Mouse (Mus musculus): Measurements from ENCODE around the gene Mylip.

Mylip gene

GRCm38 (mm10) chr13:45429239-45429638, 39.7 kb downstream of the Mylip start:
- no peak for DNase-seq (ENCODE audit: low spot score)

GRCm38 (mm10) chr13:45437134-45437533, 47.6 kb downstream of the Mylip start:
- no peak for DNase-seq (ENCODE audit: low spot score)

- DNase-seq (ENCODE audit: low spot score): no peak
Observed at GRCm38 (mm10) chr13:45438853-45439252, 49.3 kb downstream of the Mylip start.

GRCm38 (mm10) chr13:45440226-45440625, 50.7 kb downstream of the Mylip start:
- DNase-seq (ENCODE audit: low spot score): no peak

- DNase-seq (ENCODE audit: low spot score): no peak
Observed at GRCm38 (mm10) chr13:45442451-45442850, 52.9 kb downstream of the Mylip start.

- DNase-seq (ENCODE audit: low spot score): no peak
Observed at GRCm38 (mm10) chr13:45442918-45443535, 53.5 kb downstream of the Mylip start.

- DNase-seq (ENCODE audit: low spot score): no peak
Observed at GRCm38 (mm10) chr13:45444220-45444619, 54.7 kb downstream of the Mylip start.

- no peak for DNase-seq (ENCODE audit: low spot score)
Observed at GRCm38 (mm10) chr13:45444652-45445051, 55.1 kb downstream of the Mylip start.

- DNase-seq (ENCODE audit: low spot score): no peak
Observed at GRCm38 (mm10) chr13:45446636-45447035, 57.1 kb downstream of the Mylip start.

GRCm38 (mm10) chr13:45452437-45452836, 62.9 kb downstream of the Mylip start:
- no peak for DNase-seq (ENCODE audit: low spot score)

GRCm38 (mm10) chr13:45453033-45453432, 63.5 kb downstream of the Mylip start:
- DNase-seq (ENCODE audit: low spot score): no peak

- DNase-seq (ENCODE audit: low spot score): no peak
Observed at GRCm38 (mm10) chr13:45454044-45454443, 64.5 kb downstream of the Mylip start.

- no peak for DNase-seq (ENCODE audit: low spot score)
Observed at GRCm38 (mm10) chr13:45454641-45455040, 65.1 kb downstream of the Mylip start.

- DNase-seq (ENCODE audit: low spot score): no peak
Observed at GRCm38 (mm10) chr13:45455108-45455861, 65.7 kb downstream of the Mylip start.

GRCm38 (mm10) chr13:45455862-45456192, 66.3 kb downstream of the Mylip start:
- DNase-seq (ENCODE audit: low spot score): no peak

GRCm38 (mm10) chr13:45457459-45457858, 67.9 kb downstream of the Mylip start:
- no peak for DNase-seq (ENCODE audit: low spot score)

- no peak for DNase-seq (ENCODE audit: low spot score)
Observed at GRCm38 (mm10) chr13:45460177-45460576, 70.6 kb downstream of the Mylip start.

GRCm38 (mm10) chr13:45461370-45461958, 71.9 kb downstream of the Mylip start:
- DNase-seq (ENCODE audit: low spot score): no peak
